Mouse (Mus musculus) lung, embryonic 15.5 days (tissue): ENCODE data around the gene Slc25a28. TPM values are rescaled to one million over a fixed set of nuclear protein-coding genes. Genes with fewer than 3 reads are reported as not detected.

Experiments
- microRNA-seq: library from miRNA; unstranded; fragments of <30 nt; microRNA quantifications from one replicate; pipeline ENCODE4, GENCODE M21; 2016
- polyA plus RNA-seq: library from polyadenylated mRNA; unstranded; fragments of >200 nt; fragmentation: Nextera tagmentation; extraction: Ambion mirVana; gene quantifications from 2 replicates; pipeline ENCODE4 v1.2.1, GENCODE M21; 2015

Slc25a28 gene
- polyA plus RNA-seq, 1 experiment from 2014 or later = 12.9 TPM

Small RNA genes lying within 50 kb of the gene (microRNA-seq; reads per million reads assigned to microRNA genes)
- not detected for gene Gm22646

Other genes starting within 250 kb of the Slc25a28 start
- 0.06 and 0.10 TPM in 2 replicates for gene Cnnm1, start 234.4 kb downstream of the Slc25a28 start, polyA plus RNA-seq
- gene Got1, start 150.3 kb downstream of the Slc25a28 start, polyA plus RNA-seq = 27.2 and 31.1 TPM in 2 replicates
- 0.08 TPM in 1 of 2 replicates, not detected in the other for gene Nkx2-3, start 62.6 kb downstream of the Slc25a28 start, polyA plus RNA-seq
- 10.6 and 12.7 TPM in 2 replicates for gene Entpd7, start 14.8 kb upstream of the Slc25a28 start, polyA plus RNA-seq
- 15.3 and 15.6 TPM in 2 replicates for gene Cutc, start 78.1 kb upstream of the Slc25a28 start, polyA plus RNA-seq
- 8.0 and 11.2 TPM in 2 replicates for gene Cox15, start 78.1 kb upstream of the Slc25a28 start, polyA plus RNA-seq
- 0.04 and 0.10 TPM in 2 replicates for gene Abcc2, start 107.3 kb upstream of the Slc25a28 start, polyA plus RNA-seq